Mouse (Mus musculus): ENCODE data around the gene Cdc6. TPM values are rescaled to one million over a fixed set of nuclear protein-coding genes. Genes with fewer than 3 reads are reported as not detected.
"Not testable (repeated sequence)": the region's sequence is repeated elsewhere in the genome, so short reads cannot be mapped to it uniquely, and the experiment has no call there.

Cdc6 gene
- polyA plus RNA-seq, 1 experiment from 2014 or later = 21.1 TPM

GRCm38 (mm10) chr11:98932293-98933091 lies 24.9 kb downstream of the Cdc6 start:
- H3K27ac ChIP-seq (replicated peaks) = peak overlapping the region; percentile 99
- H3K36me3 ChIP-seq = peaks cover 17% of the 10 kb centered on the region
- ATAC-seq (ENCODE audit: extremely low read depth, insufficient number of reproducible peaks, low FRiP score, low TSS enrichment) = no peak
- peaks cover 92% of the 10 kb centered on the region for H3K4me1 ChIP-seq
- H3K9ac ChIP-seq = peak overlapping the region; percentile 91
- H3K4me2 ChIP-seq = peak overlapping the region; percentile 79
- WGBS = 26% methylated on average over 19 of the region's 19 CpGs
- H3K4me3 ChIP-seq = no peak overlapping the region
- no peaks in the 10 kb centered on the region; the same call in 1 of the 2 replicates for H3K27me3 ChIP-seq (replicated peaks)
- no peaks in the 10 kb centered on the region for H3K9me3 ChIP-seq

GRCm38 (mm10) chr11:98933151-98933550 lies 25.6 kb downstream of the Cdc6 start:
- ATAC-seq (ENCODE audit: extremely low read depth, insufficient number of reproducible peaks, low FRiP score, low TSS enrichment) = no peak
- H3K27ac ChIP-seq (replicated peaks) = peak overlapping the region; percentile 99
- H3K36me3 ChIP-seq = peaks cover 17% of the 10 kb centered on the region
- H3K9me3 ChIP-seq = no peaks in the 10 kb centered on the region
- no peaks in the 10 kb centered on the region; the same call in 1 of the 2 replicates for H3K27me3 ChIP-seq (replicated peaks)
- H3K4me3 ChIP-seq = no peak overlapping the region
- H3K9ac ChIP-seq = peak overlapping the region; percentile 91
- H3K4me1 ChIP-seq = peaks cover 89% of the 10 kb centered on the region
- 37% methylated on average over 9 of the region's 9 CpGs for WGBS
- peak overlapping the region; percentile 79 for H3K4me2 ChIP-seq

GRCm38 (mm10) chr11:98933847-98934246 lies 26.2 kb downstream of the Cdc6 start:
- H3K4me2 ChIP-seq; ATAC-seq (ENCODE audit: extremely low read depth, insufficient number of reproducible peaks, low FRiP score, low TSS enrichment); H3K9me3 ChIP-seq; H3K27me3 ChIP-seq (replicated peaks); H3K9ac ChIP-seq; H3K4me3 ChIP-seq: not testable (repeated sequence)
- peaks cover 89% of the 10 kb centered on the region for H3K4me1 ChIP-seq
- H3K27ac ChIP-seq (replicated peaks) = peak overlapping the region; percentile 99; the same call in 1 of the 2 replicates
- 89% methylated on average over 2 of the region's 2 CpGs for WGBS
- H3K36me3 ChIP-seq = peaks cover 17% of the 10 kb centered on the region

- H3K36me3 ChIP-seq = peaks cover 17% of the 10 kb centered on the region
- H3K27me3 ChIP-seq (replicated peaks) = no peaks in the 10 kb centered on the region; the same call in 1 of the 2 replicates
- WGBS = 94% methylated on average over 3 of the region's 3 CpGs
- no peak overlapping the region for H3K9ac ChIP-seq
- no peak overlapping the region for H3K4me2 ChIP-seq
- ATAC-seq (ENCODE audit: extremely low read depth, insufficient number of reproducible peaks, low FRiP score, low TSS enrichment) = no peak
- peaks cover 89% of the 10 kb centered on the region for H3K4me1 ChIP-seq
- H3K4me3 ChIP-seq = no peak overlapping the region
- H3K9me3 ChIP-seq = no peaks in the 10 kb centered on the region
- H3K27ac ChIP-seq (replicated peaks) = no peak overlapping the region
These were observed 26.8 kb downstream of the Cdc6 start for GRCm38 (mm10) chr11:98934367-98934766.

GRCm38 (mm10) chr11:98935123-98935522 lies 27.5 kb downstream of the Cdc6 start:
- H3K4me2 ChIP-seq = no peak overlapping the region
- no peak for ATAC-seq (ENCODE audit: extremely low read depth, insufficient number of reproducible peaks, low FRiP score, low TSS enrichment)
- peak overlapping the region; percentile 99 for H3K27ac ChIP-seq (replicated peaks)
- no peak overlapping the region for H3K4me3 ChIP-seq
- H3K9ac ChIP-seq = no peak overlapping the region
- no peaks in the 10 kb centered on the region; the same call in 1 of the 2 replicates for H3K27me3 ChIP-seq (replicated peaks)
- peaks cover 89% of the 10 kb centered on the region for H3K4me1 ChIP-seq
- WGBS = 85% methylated on average over 3 of the region's 3 CpGs
- H3K36me3 ChIP-seq = peaks cover 17% of the 10 kb centered on the region
- no peaks in the 10 kb centered on the region for H3K9me3 ChIP-seq

- 2% methylated on average over 29 of the region's 29 CpGs for WGBS
- H3K4me2 ChIP-seq = peak overlapping the region; percentile 79
- no peaks in the 10 kb centered on the region; the same call in 1 of the 2 replicates for H3K27me3 ChIP-seq (replicated peaks)
These were observed 28.6 kb downstream of the Cdc6 start for GRCm38 (mm10) chr11:98936170-98936569.

GRCm38 (mm10) chr11:98936606-98937409 lies 29.2 kb downstream of the Cdc6 start:
- Histone ChIP-seq H3K27me3 (replicated peaks) (no peaks in the 10 kb centered on the region; the same call in 1 of the 2 replicates), H3K27ac (replicated peaks) (peak overlapping the region; percentile 99), H3K4me2 (peak overlapping the region; percentile 79), H3K9me3 (no peaks in the 10 kb centered on the region), H3K4me3 (peak overlapping the region; percentile 89), H3K9ac (peak overlapping the region; percentile 91), H3K36me3 (peaks cover 17% of the 10 kb centered on the region), H3K4me1 (peaks cover 89% of the 10 kb centered on the region)
- WGBS = 2% methylated on average over 23 of the region's 23 CpGs
- no peak for ATAC-seq (ENCODE audit: extremely low read depth, insufficient number of reproducible peaks, low FRiP score, low TSS enrichment)

More at GRCm38 (mm10) chr11:98936170-98936569, 28.6 kb downstream of the Cdc6 start:
- peak; percentile 17; the same call in 1 of the 2 replicates for ATAC-seq (ENCODE audit: extremely low read depth, insufficient number of reproducible peaks, low FRiP score, low TSS enrichment)
- H3K27ac ChIP-seq (replicated peaks) = peak overlapping the region; percentile 99
- no peaks in the 10 kb centered on the region for H3K9me3 ChIP-seq
- H3K9ac ChIP-seq = peak overlapping the region; percentile 91
- peaks cover 89% of the 10 kb centered on the region for H3K4me1 ChIP-seq
- H3K4me3 ChIP-seq = peak overlapping the region; percentile 89
- peaks cover 17% of the 10 kb centered on the region for H3K36me3 ChIP-seq

GRCm38 (mm10) chr11:98937410-98937913 lies 29.9 kb downstream of the Cdc6 start:
- Histone ChIP-seq H3K9me3 (no peaks in the 10 kb centered on the region), H3K27ac (replicated peaks) (peak overlapping the region; percentile 99), H3K4me1 (peaks cover 89% of the 10 kb centered on the region), H3K36me3 (peaks cover 17% of the 10 kb centered on the region), H3K9ac (peak overlapping the region; percentile 91), H3K4me3 (peak overlapping the region; percentile 89), H3K4me2 (peak overlapping the region; percentile 79), H3K27me3 (replicated peaks) (no peaks in the 10 kb centered on the region; the same call in 1 of the 2 replicates)
- under 1% methylated on average over 38 of the region's 38 CpGs for WGBS
- ATAC-seq (ENCODE audit: extremely low read depth, insufficient number of reproducible peaks, low FRiP score, low TSS enrichment) = peak; percentile 80

GRCm38 (mm10) chr11:98937914-98938694 lies 30.5 kb downstream of the Cdc6 start:
- ATAC-seq (ENCODE audit: extremely low read depth, insufficient number of reproducible peaks, low FRiP score, low TSS enrichment) = no peak; the same call in 1 of the 2 replicates
- Histone ChIP-seq H3K4me2 (peak overlapping the region; percentile 79), H3K4me3 (peak overlapping the region; percentile 89), H3K27ac (replicated peaks) (peak overlapping the region; percentile 99), H3K9ac (peak overlapping the region; percentile 91), H3K4me1 (peaks cover 89% of the 10 kb centered on the region), H3K36me3 (peaks cover 17% of the 10 kb centered on the region), H3K9me3 (no peaks in the 10 kb centered on the region), H3K27me3 (replicated peaks) (no peaks in the 10 kb centered on the region; the same call in 1 of the 2 replicates)
- WGBS = under 1% methylated on average over 39 of the region's 39 CpGs

- Histone ChIP-seq H3K4me1 (peaks cover 89% of the 10 kb centered on the region), H3K27me3 (replicated peaks) (no peaks in the 10 kb centered on the region; the same call in 1 of the 2 replicates), H3K4me3 (peak overlapping the region; percentile 89), H3K4me2 (peak overlapping the region; percentile 79), H3K9ac (peak overlapping the region; percentile 91), H3K36me3 (peaks cover 16% of the 10 kb centered on the region), H3K27ac (replicated peaks) (peak overlapping the region; percentile 99), H3K9me3 (no peaks in the 10 kb centered on the region)
- 34% methylated on average over 7 of the region's 7 CpGs for WGBS
- no peak for ATAC-seq (ENCODE audit: extremely low read depth, insufficient number of reproducible peaks, low FRiP score, low TSS enrichment)
These were observed 31.1 kb downstream of the Cdc6 start for GRCm38 (mm10) chr11:98938701-98939083.
